Mouse (Mus musculus) cerebral cortex, adult 2 months (tissue): Measurements from ENCODE around the gene Zmynd10.

Experiments
- WGBS: fragments of 180-500 bp; shearing (Covaris S2); methylation state at CpG from one replicate; pipeline ENCODE4 v1.1.7; 2018; 5-methylcytosine and 5-hydroxymethylcytosine counted together

The Zmynd10 gene

DNA sequence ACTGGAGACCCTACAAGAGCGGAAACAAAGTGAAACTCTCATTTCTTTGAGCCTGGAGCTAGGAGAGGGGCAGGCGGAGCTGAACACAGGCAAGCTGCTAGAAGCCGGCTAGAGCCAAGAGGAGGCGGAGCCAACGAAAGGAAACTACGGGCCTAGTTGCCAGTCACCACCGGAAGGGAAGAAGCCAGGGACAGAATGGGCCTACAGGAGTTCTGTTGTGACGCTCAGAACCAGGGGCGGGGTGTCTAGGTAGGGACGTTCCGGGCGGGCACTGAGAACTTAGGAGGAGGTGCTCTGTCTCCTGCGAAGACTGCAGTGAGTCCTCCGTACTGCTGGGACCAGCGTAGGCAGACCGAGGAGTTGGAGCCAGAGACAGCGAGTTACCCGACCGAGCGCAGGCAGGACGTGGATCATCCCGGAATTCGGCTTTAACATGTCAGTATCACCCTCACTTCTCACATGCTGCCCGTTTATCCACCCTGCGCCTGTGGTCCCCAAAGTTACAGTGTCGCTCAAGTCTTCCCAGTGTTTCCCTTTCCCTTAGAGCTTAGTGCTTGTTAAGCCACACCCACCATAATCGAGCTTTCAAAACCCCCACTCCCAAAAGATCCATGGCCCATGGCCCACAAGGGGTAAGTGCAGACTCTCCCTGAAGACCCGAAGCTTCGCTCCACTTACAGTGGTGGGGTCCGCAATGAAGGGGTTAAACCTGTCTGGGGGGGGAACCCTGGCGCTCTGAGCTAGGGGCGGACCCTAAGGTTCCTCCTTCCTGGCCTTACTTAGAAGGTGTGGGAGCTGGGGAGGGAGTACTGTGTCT is 33.6 kb downstream of the Zmynd10 start, which contains the start of gene Hyal3:
TSS of gene Hyal3 (plus strand) at position 318 of the 817 bp plus-strand sequence.
- under 1% methylated on average over 32 of the region's 32 CpGs for WGBS

GRCm38 (mm10) chr9:107581584-107581983 is 34.5 kb downstream of the Zmynd10 start:
- 75% methylated on average over 4 of the region's 4 CpGs for WGBS

- 87% methylated on average over 7 of the region's 7 CpGs for WGBS
These were observed 35.5 kb downstream of the Zmynd10 start for GRCm38 (mm10) chr9:107582509-107583062.

DNA sequence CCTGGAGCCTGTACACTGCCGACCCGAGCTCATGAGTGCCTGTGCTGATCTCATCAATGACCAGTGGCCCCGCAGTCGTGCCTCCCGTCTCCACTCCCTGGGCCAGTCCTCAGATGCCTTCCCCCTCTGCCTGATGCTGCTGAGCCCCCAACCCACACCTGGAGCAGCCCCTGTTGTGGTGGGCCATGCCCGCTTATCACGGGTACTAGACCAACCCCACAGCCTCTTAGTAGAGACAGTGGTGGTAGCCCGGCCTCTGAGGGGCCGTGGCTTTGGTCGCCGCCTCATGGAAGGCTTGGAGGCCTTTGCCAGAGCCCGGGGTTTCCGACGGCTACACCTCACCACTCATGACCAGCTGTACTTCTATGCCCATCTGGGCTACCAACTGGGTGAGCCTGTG is 36.1 kb downstream of the Zmynd10 start:
- 92% methylated on average over 14 of the region's 14 CpGs for WGBS

- 90% methylated on average over 5 of the region's 5 CpGs for WGBS
These were observed 39.4 kb downstream of the Zmynd10 start for GRCm38 (mm10) chr9:107586504-107586903.

DNA sequence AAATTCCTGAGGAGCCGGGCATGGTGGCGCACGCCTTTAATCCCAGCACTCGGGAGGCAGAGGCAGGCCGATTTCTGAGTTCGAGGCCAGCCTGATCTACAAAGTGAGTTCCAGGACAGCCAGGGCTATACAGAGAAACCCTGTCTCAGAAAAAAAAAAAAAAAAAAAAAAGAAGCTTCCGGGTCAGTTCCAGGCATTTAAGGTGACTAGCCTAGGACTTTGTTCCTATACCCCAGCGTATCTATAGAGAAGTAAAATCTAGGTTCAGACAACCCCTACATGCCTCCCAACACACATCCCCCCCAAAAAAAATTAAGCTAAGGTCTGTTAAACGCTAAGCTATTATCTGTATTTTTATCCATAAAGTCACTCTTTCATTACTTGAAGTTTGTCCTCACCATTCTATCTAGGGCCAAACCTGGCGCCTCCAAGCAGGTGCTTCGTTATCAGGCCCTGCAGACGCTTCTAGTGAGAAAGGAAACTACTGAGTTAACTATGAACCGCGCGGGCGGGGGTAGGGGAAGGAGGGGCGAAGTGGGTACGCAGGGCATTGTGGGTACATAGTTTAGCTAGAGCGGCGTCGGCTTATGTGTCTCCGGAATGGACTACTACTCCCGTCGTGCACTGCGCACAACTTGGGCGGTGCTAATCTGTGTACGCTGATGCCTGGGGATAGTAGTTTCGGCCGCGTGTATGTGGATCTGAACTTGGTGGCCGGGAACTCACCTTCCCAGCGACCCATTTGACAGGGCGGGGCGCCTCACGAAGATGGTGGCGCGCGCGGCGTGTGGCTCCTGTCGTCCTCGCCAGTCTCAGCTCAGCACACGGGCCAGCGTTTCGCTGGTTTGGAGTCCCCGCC is 40.1 kb downstream of the Zmynd10 start, which contains the start of gene Ifrd2:
TSS of gene Ifrd2 (plus strand) at position 669 of the 859 bp plus-strand sequence.
- WGBS: 11% methylated on average over 46 of the region's 46 CpGs

GRCm38 (mm10) chr9:107587833-107588639 is 40.9 kb downstream of the Zmynd10 start:
- WGBS: 4% methylated on average over 33 of the region's 33 CpGs

- WGBS: 88% methylated on average over 25 of the region's 25 CpGs
These were observed 43.1 kb downstream of the Zmynd10 start for GRCm38 (mm10) chr9:107590058-107590772.

- 95% methylated on average over 6 of the region's 6 CpGs for WGBS
These were observed 43.6 kb downstream of the Zmynd10 start for GRCm38 (mm10) chr9:107590773-107591060.

- WGBS: 87% methylated on average over 11 of the region's 11 CpGs
These were observed 46.2 kb downstream of the Zmynd10 start for GRCm38 (mm10) chr9:107593101-107593976.

DNA sequence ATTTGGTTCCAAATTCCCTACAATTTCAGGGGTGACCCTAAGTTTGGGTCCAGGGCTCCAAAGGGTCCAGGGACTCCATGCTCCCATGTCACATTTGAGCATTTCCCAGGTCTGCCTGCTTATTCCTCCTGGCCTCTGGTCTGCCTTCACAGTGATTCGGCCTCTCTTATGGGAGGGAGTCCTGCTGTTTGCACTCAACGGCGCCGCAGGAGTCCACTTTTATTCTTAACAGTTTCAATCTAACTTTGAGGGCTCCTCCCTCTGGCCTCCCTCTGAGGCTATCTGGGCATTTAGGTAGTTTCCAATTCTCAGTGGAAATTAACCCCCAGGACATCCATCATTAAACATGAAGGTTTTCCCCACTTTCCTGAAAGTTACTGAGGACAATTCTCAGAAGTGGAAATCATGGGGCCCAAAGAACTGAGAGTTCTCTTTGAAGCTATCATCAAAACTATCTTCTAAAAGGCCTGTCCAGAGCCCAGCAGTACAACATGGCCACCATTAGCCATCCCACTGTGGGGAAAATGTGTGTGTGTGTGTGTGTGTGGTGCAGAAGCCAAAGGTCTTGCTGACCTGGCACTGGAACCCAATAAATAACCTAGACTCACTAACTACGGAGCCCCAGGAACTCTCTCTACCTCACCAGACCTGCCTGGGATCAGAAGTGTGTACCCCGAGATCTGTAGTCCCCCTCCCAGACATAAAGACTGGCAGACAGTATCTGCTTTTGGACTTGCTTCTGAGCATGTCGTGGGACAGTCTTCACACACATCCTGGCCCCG is 47.4 kb downstream of the Zmynd10 start:
- 80% methylated on average over 8 of the region's 8 CpGs for WGBS

- 77% methylated on average over 11 of the region's 11 CpGs for WGBS
These were observed 49.8 kb downstream of the Zmynd10 start for GRCm38 (mm10) chr9:107596619-107597569.

GRCm38 (mm10) chr9:107598385-107598784 is 51.3 kb downstream of the Zmynd10 start:
- 87% methylated on average over 5 of the region's 5 CpGs for WGBS

DNA sequence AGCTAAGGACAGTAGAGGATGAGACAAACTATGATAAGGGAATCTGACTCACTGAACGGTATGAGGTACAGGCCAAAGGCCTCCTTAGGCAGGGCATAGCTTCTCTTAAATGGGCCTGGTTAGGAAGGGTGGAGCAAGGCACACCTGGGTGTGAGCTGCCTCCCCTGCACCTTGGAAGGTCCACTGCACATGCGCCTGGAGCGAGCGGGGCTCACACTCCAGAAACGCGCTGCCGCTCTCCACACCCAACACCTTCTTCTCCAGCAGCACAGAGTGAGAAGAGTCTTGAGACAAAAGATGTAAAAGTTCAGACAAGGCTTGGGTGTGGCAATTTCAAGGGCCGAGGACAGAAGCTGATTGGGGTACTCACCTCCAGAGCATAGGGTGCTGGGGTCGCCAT is 52.3 kb downstream of the Zmynd10 start:
- 93% methylated on average over 9 of the region's 9 CpGs for WGBS

- 84% methylated on average over 14 of the region's 14 CpGs for WGBS
These were observed 52.7 kb downstream of the Zmynd10 start for GRCm38 (mm10) chr9:107599842-107600241.

DNA sequence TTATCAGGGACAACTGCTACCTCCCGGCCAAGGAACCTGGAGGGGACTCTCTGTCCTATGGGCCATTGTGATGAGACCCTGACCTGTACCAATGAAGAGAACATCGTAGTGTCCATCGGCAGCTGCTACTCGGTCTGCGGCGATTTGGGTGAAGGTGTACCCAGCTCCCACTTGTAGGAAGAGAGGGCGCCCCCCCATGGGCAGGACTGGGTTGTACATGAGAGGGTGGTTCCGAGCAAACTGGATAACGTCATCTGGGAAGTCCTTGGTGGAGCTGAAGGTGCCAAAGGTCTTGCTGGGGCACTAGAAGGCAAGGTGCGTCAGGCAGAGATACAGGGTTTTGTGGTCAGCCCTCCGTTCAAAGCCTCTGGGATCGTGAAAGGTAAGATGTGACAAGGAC is 53.6 kb downstream of the Zmynd10 start:
- WGBS: 80% methylated on average over 12 of the region's 12 CpGs
